Mouse (Mus musculus) central nervous system, embryonic 14 days (tissue): ENCODE measurements around the gene Pabpn1l. TPM values are rescaled to one million over a fixed set of nuclear protein-coding genes. Genes with fewer than 3 reads are reported as not detected.

Source experiments
- polyA plus RNA-seq: library from polyadenylated mRNA; depleted of rRNA; stranded (reverse); fragments of >200 nt; gene quantifications from 2 replicates; pipeline ENCODE4 v1.2.3, GENCODE M21; 2012; rRNA removed

Pabpn1l gene
- polyA plus RNA-seq = not detected in 2 replicates

GRCm38 (mm10) chr8:122622727-122623126 lies at the start of gene Pabpn1l:
Gene Pabpn1l, minus strand, starts transcription at chr8:122622739.

GRCm38 (mm10) chr8:122611295-122612133 lies 11.0 kb downstream of the Pabpn1l start, which contains the start of the genes Galns and Trappc2l:
Gene Galns, minus strand, starts transcription at chr8:122611463.
Gene Trappc2l, plus strand, starts transcription at chr8:122611640.

GRCm38 (mm10) chr8:122576648-122577022 lies 45.9 kb downstream of the Pabpn1l start, which contains the start of gene Aprt:
Gene Aprt, minus strand, starts transcription at chr8:122576909.

Other genes starting within 250 kb of the Pabpn1l start
- gene Zc3h18, start 246.1 kb downstream of the Pabpn1l start, polyA plus RNA-seq = 50.7 and 56.9 TPM in 2 replicates
- gene Il17c, start 200.7 kb downstream of the Pabpn1l start, polyA plus RNA-seq = 0.65 and 1.1 TPM in 2 replicates
- 26.5 and 39.1 TPM in 2 replicates for gene Cyba, start 189.8 kb downstream of the Pabpn1l start, polyA plus RNA-seq
- gene Mvd, start 179.3 kb downstream of the Pabpn1l start, polyA plus RNA-seq = 50.6 and 51.9 TPM in 2 replicates
- 0.34 TPM in 1 of 2 replicates, not detected in the other for gene Snai3, start 162.0 kb downstream of the Pabpn1l start, polyA plus RNA-seq
- gene Rnf166, start 146.7 kb downstream of the Pabpn1l start, polyA plus RNA-seq = 60.5 and 60.6 TPM in 2 replicates
- gene Ctu2, start 146.6 kb downstream of the Pabpn1l start, polyA plus RNA-seq = 80.4 and 84.3 TPM in 2 replicates
- 13.7 and 28.0 TPM in 2 replicates for gene Piezo1, start 71.4 kb downstream of the Pabpn1l start, polyA plus RNA-seq
- 30.7 and 34.3 TPM in 2 replicates for gene Cdt1, start 54.7 kb downstream of the Pabpn1l start, polyA plus RNA-seq
- 116 and 124 TPM in 2 replicates for gene Aprt, start 45.8 kb downstream of the Pabpn1l start, polyA plus RNA-seq
- gene Galns, start 11.3 kb downstream of the Pabpn1l start, polyA plus RNA-seq = 6.0 and 7.0 TPM in 2 replicates
- gene Trappc2l, start 11.1 kb downstream of the Pabpn1l start, polyA plus RNA-seq = 177 and 206 TPM in 2 replicates
- 13.5 and 17.0 TPM in 2 replicates for gene Cbfa2t3, start 76.4 kb upstream of the Pabpn1l start, polyA plus RNA-seq
- 19.9 and 20.0 TPM in 2 replicates for gene Acsf3, start 152.7 kb upstream of the Pabpn1l start, polyA plus RNA-seq
- 0.77 and 4.4 TPM in 2 replicates for gene Cdh15, start 225.2 kb upstream of the Pabpn1l start, polyA plus RNA-seq